Mouse (Mus musculus) thymus, postnatal 14 days (tissue): ENCODE data around the gene Emc8.
A peak's percentile ranks its signal among the peaks of the same experiment; 100 is the strongest.

Source experiments
- DNase-seq: peaks from one replicate; pipeline ENCODE4 v3.0.0; 2021

Emc8 gene

DNA sequence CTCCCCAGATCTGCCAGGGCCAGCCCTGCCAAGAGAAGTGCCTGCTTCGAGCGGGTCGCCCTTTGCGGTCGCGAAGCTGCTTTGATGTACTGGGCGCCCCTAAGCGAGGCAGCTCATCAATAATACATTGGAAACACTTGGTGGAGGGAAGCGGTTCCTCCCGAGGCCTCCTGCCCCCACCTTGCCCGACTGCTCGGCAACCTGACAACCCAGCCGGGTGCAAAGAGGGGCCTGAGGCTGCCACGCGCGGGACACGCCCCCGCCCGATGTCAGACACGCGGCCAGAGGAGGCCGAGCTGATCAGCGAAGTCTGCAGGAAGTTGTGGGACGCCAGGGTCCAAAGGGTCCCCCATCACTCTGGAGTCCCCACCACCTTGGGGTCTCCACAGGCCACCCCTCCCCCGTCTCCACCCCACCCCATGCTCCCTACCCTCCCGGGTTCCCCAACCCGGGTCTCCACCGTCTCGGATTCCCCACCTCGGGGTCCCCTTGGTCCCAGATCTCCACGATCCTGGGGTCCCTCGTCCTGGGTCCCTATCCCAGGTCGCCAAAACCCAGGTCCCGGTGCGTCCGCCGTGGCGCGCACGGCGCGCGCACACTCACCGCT, 34.6 kb downstream of the Emc8 start:
- peak; percentile 33 for DNase-seq

DNA sequence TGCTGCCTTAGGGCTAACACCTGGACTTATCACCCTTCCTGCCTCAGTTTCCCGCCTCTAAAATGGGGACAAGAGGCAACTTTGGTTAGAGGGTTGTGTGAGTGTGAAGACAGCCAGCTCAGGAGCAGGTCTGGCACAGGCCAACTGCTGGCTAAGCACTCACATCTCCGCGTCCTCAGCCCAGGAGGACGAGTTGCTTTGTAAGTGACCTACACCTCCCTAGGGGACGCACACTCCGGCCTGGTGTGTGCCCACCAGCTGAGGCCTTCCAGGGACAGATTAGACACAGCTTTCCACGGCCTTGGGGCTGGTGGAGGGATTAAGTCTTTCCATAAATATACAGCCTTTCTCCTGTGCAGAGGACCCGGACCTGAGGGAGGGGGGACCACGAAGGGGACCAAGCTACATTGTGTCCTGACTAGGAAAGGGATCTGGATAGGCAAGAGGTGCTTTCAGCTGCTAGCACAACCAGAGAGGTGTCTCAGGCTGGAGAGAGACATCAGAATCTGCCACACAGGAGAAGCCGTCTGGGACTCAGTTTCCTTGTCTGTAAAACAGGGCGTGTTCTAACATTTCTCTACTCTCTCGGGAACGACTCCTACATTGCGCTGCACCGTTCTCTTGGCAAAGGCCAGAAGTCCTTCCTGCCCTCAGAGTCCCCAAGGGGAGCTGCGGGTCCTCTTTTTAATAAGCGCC, 35.3 kb downstream of the Emc8 start:
- no peak for DNase-seq

DNA sequence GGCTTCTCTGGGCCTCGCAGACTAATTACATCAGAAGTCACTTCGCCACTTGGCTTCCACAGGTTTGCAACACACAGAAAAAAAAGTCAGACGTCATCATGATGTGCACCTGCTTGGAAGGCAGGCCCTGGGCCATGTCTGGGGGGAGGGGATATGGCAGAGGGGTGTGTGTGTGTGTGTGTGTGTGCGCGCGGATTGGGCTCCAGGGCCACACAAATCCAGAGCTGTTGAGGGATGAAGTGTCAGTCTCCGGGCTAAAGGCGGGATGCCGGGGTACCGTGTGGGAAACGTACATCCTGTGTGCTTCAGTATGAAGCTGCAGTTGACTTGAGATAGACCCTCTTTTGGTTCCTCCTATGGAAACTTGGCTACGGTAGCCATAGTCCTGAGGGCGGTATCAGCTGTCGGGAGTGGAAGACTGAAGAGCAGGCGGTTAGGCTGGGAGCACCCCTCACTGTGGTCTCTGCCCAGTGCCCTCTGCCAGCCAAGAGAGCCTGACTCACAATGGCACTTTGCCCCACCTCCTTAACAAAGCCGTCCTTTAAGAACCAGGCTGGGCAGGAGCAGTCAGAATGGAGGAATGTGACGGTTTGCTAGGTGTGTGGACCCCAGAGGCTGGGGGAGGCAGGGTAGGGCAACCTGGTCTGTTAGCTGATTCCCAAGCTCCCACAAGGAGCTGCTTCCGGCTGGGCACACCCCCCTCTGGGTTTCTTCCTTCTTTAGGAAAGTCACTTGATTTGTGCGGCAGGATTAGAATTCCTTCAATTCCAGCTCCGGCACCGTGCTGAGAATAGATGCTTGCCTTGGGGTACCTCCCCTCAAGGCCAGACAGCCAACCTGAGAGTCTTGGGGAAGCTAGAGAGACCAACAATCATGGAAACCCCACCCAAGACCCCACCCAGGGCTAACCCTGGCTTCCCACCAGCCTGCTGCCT, 36.7 kb downstream of the Emc8 start:
- no peak for DNase-seq

DNA sequence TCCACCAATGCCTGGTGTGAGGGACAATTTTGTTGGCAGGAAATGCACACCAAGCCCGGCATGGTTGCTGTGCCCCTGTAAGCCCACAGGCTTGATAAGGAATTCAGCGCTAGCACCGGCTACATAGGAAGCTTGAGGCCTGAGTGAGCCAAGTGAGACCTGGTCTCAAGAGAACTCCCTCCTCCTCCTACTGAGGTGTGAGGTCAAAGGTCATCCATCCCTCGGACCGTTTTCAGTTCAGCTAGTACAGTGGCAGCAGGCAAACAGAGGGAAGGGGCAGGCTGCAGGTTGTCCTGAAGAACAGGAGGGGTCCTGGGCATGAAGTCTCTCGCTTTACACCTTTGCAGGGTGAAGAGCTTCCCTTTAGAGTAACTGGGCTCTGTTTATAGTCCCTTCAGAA, 37.5 kb downstream of the Emc8 start:
- no peak for DNase-seq

DNA sequence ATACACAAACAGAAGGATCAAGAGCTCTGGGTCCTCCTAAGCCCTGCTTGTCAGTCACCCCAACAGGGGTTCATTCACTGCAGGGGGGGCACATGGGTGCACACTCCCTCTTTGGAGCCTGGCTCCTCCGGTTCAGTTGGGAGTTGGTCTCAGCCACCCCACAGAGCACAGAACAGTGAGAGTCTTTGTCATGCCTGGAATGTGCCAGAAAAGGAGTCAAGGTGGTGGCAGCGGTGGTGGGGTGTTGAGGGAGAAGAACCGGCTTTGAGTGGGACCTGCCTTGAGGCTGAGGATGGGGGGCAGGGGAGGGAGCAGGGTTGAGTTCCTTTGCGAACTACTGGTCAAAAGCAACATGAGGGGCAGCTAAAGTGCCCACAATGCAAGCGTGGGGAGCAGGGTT, 38.3 kb downstream of the Emc8 start:
- DNase-seq: no peak

DNA sequence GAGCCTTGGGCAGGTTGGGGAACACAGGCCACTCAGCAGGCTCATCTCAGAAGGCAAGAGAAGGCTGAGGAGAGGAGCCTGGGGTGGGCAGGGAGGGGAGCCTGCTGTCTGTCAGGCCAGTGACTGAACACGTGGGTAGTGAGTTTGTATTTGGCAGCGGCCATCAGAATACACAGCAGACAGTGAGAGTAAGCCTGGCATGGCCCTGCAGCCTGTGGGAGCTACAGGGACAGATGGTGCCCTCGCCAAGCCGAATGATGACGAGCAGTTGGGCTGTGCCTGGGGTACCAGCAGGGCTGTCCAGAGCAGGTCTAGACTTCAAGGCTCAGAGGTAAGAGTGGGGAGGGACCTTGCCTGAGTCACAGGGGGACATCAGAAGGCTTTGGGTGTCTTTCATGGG, 41.1 kb downstream of the Emc8 start:
- DNase-seq: no peak

DNA sequence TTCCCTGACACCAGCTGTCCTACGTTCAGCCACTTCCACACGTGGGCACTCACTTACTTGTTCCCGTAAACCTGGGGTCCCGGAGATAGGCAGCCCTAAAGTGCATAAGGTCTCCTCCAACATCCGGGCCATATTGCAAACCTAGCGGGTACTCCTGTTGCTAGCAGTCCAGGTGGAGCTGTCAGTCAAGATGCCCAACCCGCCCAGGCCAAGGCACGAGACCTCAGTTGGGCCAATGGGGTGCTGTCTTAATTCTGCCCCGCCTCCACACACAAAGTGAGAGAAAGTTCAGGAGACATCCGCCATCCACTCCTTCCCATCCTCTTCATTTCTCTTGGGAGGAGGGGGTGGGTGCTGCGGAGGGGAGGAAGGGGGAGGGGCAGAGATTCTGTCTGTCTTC, 41.9 kb downstream of the Emc8 start:
- no peak for DNase-seq

DNA sequence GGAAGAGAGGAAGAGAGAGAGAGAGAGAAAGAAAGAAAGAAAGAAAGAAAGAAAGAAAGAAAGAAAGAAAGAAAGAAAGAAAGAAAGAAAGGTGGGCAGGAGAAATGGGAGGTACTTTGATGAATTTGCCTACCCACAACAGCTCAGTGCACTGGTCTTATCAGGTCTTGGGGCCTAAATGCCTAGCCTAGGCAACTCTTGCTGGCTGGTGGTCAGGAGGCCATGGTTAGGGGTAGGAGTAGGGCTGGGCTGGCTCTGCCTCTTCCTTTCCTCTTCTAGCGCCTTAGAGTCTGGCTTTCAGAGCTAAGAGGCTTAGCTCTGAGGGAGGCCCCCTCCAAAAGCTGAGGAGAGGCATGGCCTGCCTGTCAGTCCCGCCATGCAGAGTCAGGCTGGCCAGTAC, 44.8 kb downstream of the Emc8 start:
- no peak for DNase-seq

DNA sequence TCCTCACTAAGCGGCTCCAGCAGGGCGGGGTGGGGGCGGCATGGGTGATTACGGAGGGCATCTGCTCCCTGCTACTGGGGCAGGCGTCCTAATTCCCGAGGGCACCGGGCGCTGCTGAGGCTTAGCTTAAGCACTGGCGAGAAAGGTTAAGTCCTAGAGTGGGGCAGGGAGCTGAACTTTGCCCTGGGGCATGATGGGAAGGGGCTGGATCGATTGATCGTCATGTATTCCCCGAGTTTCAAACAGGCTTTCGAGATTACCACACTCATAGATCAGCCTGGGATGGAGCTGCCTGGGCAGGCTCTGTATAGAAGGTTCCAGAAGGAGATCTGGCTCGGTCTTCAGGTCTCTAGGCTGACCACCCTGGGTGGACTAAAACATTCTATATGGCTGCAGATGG, 46.2 kb downstream of the Emc8 start:
- no peak for DNase-seq

DNA sequence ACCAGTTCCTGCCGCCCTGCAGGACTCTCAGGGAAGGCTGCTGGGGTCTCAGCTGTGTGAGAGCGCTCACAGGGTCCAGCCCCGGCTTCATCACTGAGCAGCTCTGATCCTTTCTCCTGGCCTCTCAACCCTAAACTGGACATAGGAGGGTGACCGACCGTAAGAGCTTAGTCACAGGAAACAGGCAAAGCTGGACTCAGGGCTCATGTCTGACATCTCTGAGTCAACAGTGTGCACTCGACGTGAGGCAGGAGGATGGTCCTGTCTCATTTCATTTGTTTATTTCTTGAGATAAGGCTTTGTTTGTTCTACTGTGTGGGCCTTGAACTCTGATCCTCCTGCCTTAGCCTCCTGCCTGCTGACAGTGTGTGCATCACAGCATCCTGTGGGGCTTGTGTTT, 47.9 kb downstream of the Emc8 start:
- DNase-seq: no peak

DNA sequence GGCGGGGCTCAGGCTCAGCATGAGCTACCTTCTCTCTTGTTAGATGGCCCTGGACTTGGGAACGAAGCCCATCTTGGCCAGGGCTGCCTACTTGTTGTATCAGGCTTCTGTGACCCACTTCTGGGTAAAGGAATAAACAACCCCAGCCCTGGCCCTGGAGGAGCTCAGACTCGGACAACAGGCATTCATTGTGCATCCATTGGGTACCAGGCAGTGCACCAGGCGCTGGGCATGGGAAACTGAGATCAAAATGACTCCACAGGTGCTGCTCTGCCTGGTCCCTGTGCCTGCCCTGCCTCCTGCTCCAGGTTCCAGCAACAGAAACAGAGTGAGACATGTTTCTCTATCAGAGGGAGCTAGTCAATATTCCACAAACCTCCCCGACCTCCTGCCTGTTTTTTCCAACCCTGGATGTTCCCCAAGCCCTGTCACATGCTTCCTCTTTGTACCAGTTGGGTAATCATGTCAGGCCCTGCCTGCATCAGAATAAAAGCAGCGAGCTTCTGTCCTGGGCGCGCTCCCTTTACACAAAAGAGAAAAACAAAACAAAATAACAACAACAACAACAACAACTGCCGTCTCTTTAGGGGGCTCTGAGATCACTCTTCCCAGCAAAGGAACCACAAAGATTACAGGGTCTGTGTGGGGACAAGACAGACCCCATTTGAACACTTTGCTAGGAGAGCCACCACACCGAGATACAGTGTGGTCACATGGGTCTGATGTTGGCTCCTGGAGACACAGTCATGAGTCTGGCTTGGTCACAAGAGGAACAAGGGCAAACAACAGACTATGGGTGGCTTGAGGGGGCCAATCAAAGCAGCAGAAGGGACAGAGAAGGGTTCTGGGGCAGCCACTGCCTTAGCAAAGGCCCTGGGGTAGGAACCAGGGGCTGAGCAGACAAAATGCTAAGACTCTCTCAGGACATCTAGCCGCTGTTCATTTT, 48.9 kb downstream of the Emc8 start:
- no peak for DNase-seq

DNA sequence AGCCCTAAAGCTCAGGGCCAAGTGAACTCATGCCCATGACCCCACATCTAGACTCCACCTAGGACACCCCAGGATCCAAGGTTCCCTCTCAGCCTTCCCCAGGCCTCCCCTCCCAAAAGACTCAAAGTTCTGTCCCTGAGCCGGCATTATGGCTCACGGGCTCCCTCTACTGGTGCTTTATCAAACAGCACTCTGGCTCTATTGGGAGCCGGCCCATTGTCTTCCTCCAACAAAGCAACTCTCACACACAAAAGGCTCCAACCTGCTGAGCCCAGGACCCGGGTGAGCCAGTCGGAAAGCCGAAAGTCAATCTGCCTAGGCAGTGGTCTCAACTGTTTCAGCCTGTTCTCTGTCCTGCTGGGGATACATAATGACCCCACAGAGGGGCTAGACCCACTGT, 50.3 kb downstream of the Emc8 start:
- peak; percentile 71 for DNase-seq

DNA sequence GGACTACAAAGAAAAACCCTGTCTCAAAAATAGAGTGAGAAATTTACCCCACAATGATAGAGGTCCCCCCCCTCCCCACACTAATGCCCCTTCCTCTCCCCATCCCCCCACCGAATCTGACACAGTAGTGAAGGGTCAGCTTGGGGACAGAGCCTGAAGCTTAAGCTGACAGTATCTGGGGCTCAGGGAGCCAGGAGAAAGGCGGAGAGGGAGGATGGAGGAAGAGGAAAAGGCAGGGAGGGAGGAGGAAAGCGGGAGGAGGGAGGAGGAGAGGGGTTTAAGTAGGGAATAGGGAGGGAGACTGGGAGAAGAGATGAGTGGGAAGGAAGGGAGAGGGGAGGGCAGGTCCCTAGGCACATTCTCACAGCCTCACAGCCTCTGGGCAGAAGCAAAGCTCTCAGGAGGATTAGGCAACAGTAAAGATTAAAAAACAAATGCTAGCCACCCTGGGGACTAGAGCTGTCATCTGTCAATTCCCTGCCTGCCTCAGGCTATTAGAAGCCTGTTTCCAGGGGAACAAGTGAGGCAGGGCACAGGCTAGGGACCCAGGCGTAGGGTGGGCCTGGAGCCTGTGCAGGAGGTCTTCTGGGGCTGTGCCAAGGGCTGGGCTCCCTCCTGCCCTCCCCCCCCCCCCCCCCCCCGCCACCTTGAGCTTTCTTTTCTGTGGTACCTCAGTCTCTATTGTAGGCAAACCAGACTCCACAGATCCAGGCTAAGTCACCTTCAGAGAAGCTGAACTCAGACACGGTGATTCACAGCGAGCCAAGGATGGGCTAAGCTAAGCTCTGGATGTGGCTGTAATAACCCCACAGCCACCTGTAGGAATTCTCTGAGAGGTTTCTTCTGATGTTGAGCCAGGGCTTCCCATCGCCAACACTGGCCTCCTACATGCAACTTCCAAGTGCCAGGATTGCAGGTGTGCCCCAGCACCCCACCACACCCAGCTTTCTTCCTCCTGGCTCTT, 51.4 kb downstream of the Emc8 start:
- DNase-seq: no peak

DNA sequence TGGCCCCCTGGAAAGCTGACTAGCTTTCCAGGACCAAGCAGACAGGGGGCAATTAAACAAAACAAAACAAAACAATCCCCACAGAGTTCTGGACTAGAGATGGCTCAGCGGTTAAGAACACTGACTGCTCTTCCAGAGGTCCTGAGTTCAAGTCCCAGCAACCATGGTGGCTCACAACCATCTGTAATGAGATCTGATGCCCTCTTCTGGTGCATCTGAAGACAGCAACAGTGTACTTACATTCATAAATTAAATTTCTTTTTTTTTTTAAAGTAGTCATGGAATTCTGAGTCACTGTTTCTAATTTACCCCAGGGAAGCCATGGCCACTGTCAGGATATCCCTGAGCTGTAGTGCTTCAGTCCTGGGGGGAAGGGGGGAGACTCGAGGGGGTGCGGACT, 53.9 kb downstream of the Emc8 start:
- no peak for DNase-seq

DNA sequence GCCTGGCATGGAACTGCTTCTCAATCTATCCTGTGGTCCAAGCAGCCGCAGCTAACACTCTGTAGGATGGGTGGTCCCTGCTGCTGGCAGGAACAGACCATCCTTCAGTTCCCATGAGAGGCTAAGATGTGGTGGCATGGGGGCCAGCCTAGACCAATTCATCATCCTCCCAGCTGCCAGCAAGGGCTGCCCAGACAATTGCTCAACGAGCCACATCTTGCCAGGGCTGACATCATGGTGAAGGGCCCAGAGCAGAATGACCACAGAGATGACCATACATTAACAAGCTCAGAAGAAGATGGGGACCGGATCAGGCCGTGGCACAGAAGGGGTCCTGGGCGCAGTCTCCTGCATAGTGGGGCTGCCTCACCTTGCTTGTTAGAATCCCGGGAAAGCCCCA, 57.5 kb downstream of the Emc8 start:
- no peak for DNase-seq

DNA sequence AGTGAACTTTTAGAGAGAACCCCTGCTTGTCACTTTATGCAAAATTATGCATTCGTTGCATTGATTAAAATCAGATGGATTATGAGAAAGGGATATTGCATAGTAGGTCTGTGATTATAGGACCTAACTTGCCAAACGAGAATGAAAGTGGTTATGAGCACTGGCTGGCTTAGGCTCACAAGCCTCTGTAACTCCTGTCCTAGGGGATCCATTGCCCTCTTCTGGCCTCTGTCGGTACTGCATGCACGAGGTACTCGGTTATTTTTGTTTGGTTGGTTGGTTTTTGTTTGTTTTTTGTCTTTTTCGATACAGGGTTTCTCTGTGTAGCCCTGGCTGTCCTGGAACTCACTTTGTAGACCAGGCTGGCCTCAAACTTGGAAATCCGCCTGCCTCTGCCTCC, 60.5 kb downstream of the Emc8 start:
- DNase-seq: peak; percentile 81

DNA sequence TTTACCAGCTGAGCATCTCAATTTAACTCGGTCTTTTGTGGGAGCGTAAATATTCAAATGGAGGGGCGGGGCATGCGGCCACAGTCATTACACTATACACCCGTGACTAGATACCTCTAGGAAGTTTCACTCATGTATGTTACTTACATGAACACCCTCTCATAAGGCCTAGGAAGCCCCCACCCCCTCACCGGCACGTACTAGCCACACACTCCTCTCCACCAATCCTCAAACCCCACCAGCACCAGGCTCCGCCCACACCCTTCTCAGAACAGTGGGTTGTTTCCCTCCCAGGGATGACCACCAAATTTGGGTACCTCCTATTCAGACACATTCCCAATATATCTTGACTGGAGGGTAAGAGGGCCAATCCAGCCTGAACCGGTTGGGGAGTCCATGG, 60.9 kb downstream of the Emc8 start:
- no peak for DNase-seq
